Mouse (Mus musculus) brain, adult 2 months (tissue): Measurements from ENCODE around the gene Nup214.

ENCODE experiments used
- DNase-seq: peaks from one replicate; pipeline ENCODE4 v3.0.0; 2011; ENCODE audit warnings: low read depth, low spot score

Gene Nup214

GRCm38 (mm10) chr2:32043836-32044235, 69.6 kb downstream of the Nup214 start:
- DNase-seq, result no peak

- no peak for DNase-seq
Measured at GRCm38 (mm10) chr2:32045375-32045774, 71.1 kb downstream of the Nup214 start.

GRCm38 (mm10) chr2:32046009-32046408, 71.8 kb downstream of the Nup214 start:
- peak; percentile 33 for DNase-seq

- no peak for DNase-seq
Measured at GRCm38 (mm10) chr2:32047323-32047722, 73.1 kb downstream of the Nup214 start.

GRCm38 (mm10) chr2:32051791-32052190, 77.6 kb downstream of the Nup214 start:
- DNase-seq, result no peak

GRCm38 (mm10) chr2:32052418-32052817, 78.2 kb downstream of the Nup214 start:
- DNase-seq, result no peak

GRCm38 (mm10) chr2:32055357-32055965, 81.2 kb downstream of the Nup214 start:
- no peak for DNase-seq

- DNase-seq, result no peak
Measured at GRCm38 (mm10) chr2:32056524-32056923, 82.3 kb downstream of the Nup214 start.

- DNase-seq, result no peak
Measured at GRCm38 (mm10) chr2:32057360-32057759, 83.1 kb downstream of the Nup214 start.

- no peak for DNase-seq
Measured at GRCm38 (mm10) chr2:32057794-32058193, 83.6 kb downstream of the Nup214 start.

GRCm38 (mm10) chr2:32058241-32058640, 84.0 kb downstream of the Nup214 start:
- DNase-seq, result no peak

- DNase-seq, result no peak
Measured at GRCm38 (mm10) chr2:32058716-32059115, 84.5 kb downstream of the Nup214 start.

- no peak for DNase-seq
Measured at GRCm38 (mm10) chr2:32059613-32060012, 85.4 kb downstream of the Nup214 start.

GRCm38 (mm10) chr2:32060228-32060805, 86.1 kb downstream of the Nup214 start:
- DNase-seq, result no peak

GRCm38 (mm10) chr2:32061189-32061588, 87.0 kb downstream of the Nup214 start:
- DNase-seq, result no peak

GRCm38 (mm10) chr2:32061722-32062505, 87.7 kb downstream of the Nup214 start:
- DNase-seq, result no peak

- no peak for DNase-seq
Measured at GRCm38 (mm10) chr2:32062626-32063410, 88.6 kb downstream of the Nup214 start.

- DNase-seq, result no peak
Measured at GRCm38 (mm10) chr2:32063451-32064151, 89.4 kb downstream of the Nup214 start.

GRCm38 (mm10) chr2:32064913-32065312, 90.7 kb downstream of the Nup214 start:
- no peak for DNase-seq

GRCm38 (mm10) chr2:32065371-32065791, 91.1 kb downstream of the Nup214 start:
- no peak for DNase-seq

- DNase-seq, result no peak
Measured at GRCm38 (mm10) chr2:32066005-32066404, 91.8 kb downstream of the Nup214 start.
